Mouse (Mus musculus): ENCODE measurements around the gene Zswim5. TPM values are rescaled to one million over a fixed set of nuclear protein-coding genes. Genes with fewer than 3 reads are reported as not detected.
"Not testable (repeated sequence)": the region's sequence is repeated elsewhere in the genome, so short reads cannot be mapped to it uniquely, and the experiment has no call there.

Zswim5 gene
- under 1 TPM; 0.11 to 0.23 TPM for total RNA-seq (2021)
- long read RNA-seq, experiment 1: 0 reads
- long read RNA-seq, experiment 2: 0 reads

GRCm38 (mm10) chr4:116876995-116877728 is at the start of gene Zswim5:
Gene Zswim5, plus strand, starts transcription at chr4:116877376.
- peak; percentile 35 for DNase-seq
- intact Hi-C loops (cut with DNase I; ENCODE audit: low total_unique reads): no loop called here

DNA sequence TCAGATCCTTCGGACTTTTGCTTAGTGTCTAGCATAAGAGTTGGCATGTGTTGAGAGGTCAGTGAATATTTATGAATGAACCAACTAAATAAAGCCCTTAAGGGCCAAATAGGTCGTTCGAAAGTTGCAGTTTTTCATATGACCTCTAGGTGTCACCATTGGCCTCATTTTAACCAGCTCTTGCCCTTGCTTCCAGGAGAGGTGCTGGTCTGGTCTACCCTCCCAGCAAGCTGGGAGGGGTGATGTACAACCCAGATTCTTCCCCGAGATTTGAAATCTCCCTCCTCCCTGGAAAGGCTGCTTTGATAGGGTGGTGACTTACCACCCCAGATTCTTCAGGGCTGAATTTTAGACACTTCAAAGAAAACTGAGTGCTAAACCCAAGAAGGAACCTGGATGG is 49.4 kb upstream of the Zswim5 start:
- DNase-seq: no peak
- intact Hi-C loops (cut with DNase I; ENCODE audit: low total_unique reads): no loop called here

DNA sequence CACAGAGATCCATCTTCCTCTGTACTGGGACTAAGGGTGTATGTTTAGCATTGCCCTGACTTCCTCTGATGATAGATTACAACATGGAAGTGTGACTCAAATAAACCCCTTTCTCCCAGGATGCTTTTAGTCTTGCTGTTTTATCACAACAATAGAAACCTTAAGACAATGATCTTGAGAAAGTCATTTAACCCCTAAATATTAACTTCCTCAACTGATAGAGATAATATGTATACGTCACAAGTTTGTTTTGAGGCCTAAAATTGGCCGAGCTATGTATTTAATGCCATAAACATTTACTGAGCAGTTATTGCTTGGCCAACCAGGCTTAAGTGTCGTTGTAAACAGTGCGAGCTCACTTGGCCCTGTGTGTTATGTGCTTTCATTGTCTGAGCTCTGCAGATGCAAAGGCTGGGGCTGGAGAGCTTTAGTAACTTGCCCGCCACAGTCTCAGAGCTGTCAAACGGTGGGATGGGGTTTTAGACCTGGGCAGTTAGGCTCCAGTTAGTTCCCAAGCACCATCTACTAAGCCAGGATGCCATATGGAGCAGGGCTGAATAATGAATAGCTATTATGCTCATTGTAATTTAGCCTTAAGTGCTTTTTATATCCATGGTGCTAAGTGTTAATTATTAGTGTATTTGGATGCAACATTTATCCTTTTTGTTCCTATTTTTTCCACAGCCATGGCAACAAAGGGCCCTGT is 47.7 kb upstream of the Zswim5 start:
- DNase-seq: no peak
- intact Hi-C loops (cut with DNase I; ENCODE audit: low total_unique reads): loop anchor here (5.0 kb wide), 1 partner anchor 158 kb away; no protein-coding TSS in a partner anchor

GRCm38 (mm10) chr4:116830070-116830368 is 47.2 kb upstream of the Zswim5 start:
- intact Hi-C loops (cut with DNase I; ENCODE audit: low total_unique reads): loop anchor here (5.0 kb wide), 1 partner anchor 157 kb away; no protein-coding TSS in a partner anchor
- no peak for DNase-seq

DNA sequence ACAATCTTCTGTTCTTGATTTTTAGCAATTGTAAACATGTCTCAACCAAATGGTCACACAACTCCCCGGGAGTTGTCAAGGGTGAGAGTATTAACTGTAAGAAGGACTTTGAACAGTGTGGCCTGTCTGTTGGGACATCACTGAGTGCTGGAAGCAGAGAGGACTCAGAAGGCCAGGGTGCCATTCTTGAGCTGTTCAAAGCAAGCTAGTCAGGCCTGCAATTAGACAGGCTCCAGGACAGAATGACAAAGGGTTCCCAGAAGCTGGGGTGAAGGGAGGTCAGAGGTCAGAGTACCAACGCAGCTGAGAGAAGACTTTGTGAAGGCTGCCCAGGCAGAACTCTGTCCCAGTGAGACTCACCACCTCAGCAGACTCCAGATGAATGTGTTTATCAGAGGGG is 38.2 kb upstream of the Zswim5 start:
- no peak for DNase-seq
- intact Hi-C loops (cut with DNase I; ENCODE audit: low total_unique reads): no loop called here

GRCm38 (mm10) chr4:116840096-116840495 is 37.1 kb upstream of the Zswim5 start:
- DNase-seq; intact Hi-C loops (cut with DNase I; ENCODE audit: low total_unique reads): not testable (repeated sequence)

DNA sequence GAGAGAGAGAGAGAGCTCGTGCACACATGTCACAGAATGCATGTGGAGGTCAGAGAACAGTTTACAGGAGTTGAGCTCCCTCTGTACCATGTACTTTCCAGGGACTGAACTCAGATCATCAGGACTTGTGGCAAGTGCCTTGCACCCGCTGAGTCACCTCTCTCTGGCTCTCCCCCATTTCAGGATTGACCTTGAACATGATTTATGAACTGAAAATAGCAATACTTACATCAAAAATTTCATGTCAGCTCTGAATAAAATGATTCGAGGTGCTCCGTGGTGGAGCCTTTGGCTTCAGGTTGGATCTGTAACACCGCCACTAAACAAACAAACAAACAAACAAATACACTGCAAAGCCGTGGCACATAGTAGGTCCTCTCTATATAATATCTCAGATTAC is 36.3 kb upstream of the Zswim5 start:
- intact Hi-C loops (cut with DNase I; ENCODE audit: low total_unique reads): no loop called here
- no peak for DNase-seq

GRCm38 (mm10) chr4:116844324-116844723 is 32.9 kb upstream of the Zswim5 start:
- DNase-seq: no peak
- intact Hi-C loops (cut with DNase I; ENCODE audit: low total_unique reads): no loop called here

GRCm38 (mm10) chr4:116849901-116850300 is 27.3 kb upstream of the Zswim5 start:
- DNase-seq: no peak
- intact Hi-C loops (cut with DNase I; ENCODE audit: low total_unique reads): no loop called here

DNA sequence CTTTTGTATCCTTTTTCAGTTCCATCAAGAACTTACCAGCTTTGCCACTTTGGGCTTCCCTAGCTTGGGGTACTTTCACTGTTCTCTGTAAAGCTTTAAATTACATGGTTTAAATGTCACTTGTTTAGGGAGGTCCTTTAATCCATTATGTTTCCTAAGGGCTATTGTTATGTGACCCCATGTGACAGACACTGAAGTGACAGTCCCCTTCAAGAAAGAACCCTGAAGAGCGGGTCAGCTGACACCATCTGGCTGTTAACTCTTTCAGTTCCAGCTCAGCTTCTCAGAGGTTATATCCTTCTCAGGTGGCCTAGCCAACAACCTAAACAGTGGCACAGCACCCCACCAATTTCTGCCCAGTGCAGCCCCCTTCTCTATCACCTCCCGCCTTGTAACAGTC is 22.9 kb upstream of the Zswim5 start:
- intact Hi-C loops (cut with DNase I; ENCODE audit: low total_unique reads): no loop called here
- no peak for DNase-seq

DNA sequence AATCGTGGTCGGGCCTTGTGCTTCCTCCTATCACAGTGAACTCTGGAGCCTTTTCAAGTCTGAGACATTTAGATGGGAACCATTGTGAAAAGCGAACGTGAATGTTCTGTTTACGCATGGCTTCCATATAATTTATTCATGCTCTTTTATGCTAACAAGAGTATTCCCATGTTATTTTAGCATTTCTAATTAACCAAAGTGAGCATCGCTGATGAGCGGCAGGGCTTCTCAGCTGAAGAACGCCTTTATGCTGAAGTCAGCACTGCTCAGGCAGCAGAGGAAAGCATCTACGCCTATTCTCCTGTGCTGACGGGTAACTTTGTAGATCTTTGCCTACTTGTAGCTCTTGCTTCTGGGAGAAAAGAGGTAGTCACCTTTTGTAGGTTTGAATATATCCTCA is 20.0 kb upstream of the Zswim5 start:
- intact Hi-C loops (cut with DNase I; ENCODE audit: low total_unique reads): no loop called here
- no peak for DNase-seq

DNA sequence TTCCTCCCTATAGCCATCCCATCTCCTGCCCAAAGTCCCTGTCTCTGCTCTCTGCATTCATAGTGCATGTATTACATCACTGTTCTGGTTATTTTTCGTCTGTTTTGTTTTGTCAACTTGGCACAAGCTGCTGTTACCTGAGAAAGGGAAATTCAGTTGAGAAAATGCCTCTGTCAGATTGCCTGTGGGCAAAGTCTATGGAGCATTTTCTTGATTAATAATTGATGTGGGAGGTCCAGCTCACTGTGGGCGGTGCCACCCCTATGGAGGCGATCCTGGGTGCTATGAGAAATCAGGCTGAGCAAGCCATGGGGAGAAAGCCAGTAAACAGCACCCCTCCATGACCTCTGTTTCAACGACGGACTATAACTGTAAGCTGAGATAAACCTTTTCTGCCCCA is 17.5 kb upstream of the Zswim5 start:
- DNase-seq: no peak

GRCm38 (mm10) chr4:116862023-116862422 is 15.2 kb upstream of the Zswim5 start:
- no peak for DNase-seq

More for the DNA sequence above, 17.5 kb upstream of the Zswim5 start:
- intact Hi-C loops (cut with DNase I; ENCODE audit: low total_unique reads): no loop called here

DNA sequence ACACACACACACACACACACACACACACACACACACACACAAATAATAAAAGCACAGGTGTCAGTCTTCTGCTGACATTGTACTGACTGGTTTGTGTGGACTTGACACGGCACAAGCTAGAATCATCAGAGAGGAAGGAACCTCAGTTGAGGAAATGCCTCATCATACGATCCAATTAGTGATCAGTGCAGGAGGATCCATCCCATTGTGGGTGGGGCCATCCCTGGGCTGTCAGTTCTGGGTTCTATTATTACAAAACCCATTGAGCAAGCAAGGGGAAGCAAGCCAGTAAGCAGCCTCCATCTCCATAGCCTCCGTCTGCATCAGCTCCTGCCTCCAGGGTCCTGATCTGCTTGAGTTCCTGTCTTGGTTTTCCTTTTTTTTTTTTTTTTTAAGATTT is 7.3 kb upstream of the Zswim5 start:
- DNase-seq: no peak
- intact Hi-C loops (cut with DNase I; ENCODE audit: low total_unique reads): no loop called here

More at GRCm38 (mm10) chr4:116862023-116862422, 15.2 kb upstream of the Zswim5 start:
- intact Hi-C loops (cut with DNase I; ENCODE audit: low total_unique reads): no loop called here

DNA sequence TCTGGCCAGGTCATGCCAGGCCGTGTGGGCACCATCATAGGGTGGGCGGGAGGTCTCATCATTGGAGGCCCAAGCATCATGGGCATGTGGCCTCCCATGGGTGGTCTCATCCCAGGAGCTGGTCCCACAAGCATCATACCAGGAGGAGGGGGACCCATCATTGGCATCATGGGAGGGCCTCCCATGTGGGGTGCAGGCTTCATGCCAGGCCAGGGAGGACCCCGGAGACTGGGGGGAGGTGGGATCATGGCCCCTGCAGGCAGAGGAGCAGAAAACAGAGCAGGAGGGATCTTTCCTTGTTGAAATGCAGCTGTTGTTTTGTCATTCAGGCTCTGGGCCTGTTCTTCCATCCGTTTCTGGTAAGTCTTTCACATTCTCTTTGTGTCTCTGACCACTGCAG is 2.6 kb upstream of the Zswim5 start:
- intact Hi-C loops (cut with DNase I; ENCODE audit: low total_unique reads): no loop called here

GRCm38 (mm10) chr4:116876630-116876994 is 564 bp upstream of the Zswim5 start:
- DNase-seq: peak; percentile 10
- intact Hi-C loops (cut with DNase I; ENCODE audit: low total_unique reads): no loop called here

More for the DNA sequence above, 2.6 kb upstream of the Zswim5 start:
- no peak for DNase-seq

DNA sequence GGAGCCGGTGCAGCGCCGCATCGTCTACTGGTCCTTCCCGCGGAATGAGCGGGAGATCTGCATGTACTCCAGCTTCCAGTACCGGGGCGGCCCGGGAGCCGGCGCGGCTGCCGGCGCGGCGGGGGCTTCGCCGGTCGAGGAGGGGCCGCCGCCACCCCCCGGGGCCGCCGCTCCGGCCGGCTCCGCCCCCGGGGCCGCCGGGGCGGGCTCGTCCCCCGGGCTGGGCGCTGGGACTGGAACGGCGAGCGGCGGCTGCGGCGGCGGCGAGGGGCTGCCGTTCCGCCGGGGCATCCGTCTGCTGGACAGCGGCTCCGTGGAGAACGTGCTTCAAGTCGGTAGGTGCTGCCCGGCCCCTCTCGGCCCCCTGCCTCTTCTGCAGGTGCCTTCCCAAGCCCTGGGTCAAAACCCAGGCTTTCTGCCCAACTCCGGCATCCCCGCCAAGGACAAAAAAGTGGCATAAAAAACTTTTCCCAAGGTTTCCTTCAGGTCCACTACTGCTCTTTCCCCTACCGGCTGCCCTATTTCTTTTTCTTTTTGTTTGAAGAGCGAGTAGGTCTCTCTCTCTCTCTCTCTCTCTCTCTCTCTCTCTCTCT is 649 bp downstream of the Zswim5 start:
- peak; percentile 8 for DNase-seq
- intact Hi-C loops (cut with DNase I; ENCODE audit: low total_unique reads): no loop called here

GRCm38 (mm10) chr4:116878491-116878890 is 1.3 kb downstream of the Zswim5 start:
- DNase-seq: no peak
- intact Hi-C loops (cut with DNase I; ENCODE audit: low total_unique reads): no loop called here

- DNase-seq: no peak
- intact Hi-C loops (cut with DNase I; ENCODE audit: low total_unique reads): no loop called here
These were observed 5.5 kb downstream of the Zswim5 start for GRCm38 (mm10) chr4:116882679-116883078.

DNA sequence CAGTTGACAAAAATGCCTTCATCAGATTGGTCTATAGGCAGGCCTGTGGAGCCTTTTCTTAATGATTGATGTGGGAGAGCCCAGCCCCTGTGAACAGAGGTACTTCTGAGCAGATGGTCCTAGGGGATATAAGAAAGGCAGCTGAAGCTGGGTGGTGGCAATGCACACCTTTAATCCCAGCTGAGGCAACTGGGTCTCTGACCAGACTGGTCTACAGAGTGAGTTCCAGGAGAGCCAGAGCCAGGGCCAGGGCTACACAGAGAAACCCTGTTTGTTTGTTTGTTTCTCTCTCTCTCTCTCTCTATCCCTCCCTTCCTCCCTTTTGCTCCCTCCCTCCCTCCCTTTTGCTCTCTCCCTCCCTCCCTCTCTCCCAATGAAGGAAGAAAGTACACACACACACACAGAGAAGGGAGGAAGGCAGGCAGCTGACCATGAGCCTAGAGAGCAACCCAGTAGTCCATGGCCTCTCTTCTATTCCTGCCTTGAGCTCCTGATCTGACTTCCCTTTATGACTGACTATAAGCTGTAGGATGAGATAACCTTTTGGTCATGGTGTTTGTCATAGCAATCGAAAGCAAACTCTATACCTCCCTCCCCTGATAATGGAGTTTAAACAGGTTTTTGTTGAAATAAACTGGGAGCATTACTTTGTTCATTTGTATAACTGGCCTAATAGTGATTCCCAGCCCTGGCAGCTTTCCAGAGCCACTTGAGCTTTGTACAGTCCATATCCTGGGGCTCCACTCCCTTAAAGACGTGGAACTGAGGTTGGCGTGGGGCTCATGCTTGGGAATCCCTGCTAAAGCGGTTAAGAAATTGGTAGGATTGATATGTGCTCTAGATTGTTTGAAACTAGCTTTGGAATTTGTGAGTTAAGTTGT is 17.3 kb downstream of the Zswim5 start:
- intact Hi-C loops (cut with DNase I; ENCODE audit: low total_unique reads): no loop called here
- DNase-seq: no peak

All from gastrocnemius, postnatal 14 days (tissue).